Mouse (Mus musculus): ENCODE results near the gene Gad1. TPM values are rescaled to one million over a fixed set of nuclear protein-coding genes. Genes with fewer than 3 reads are reported as not detected.
"Not testable (repeated sequence)": the region's sequence is repeated elsewhere in the genome, so short reads cannot be mapped to it uniquely, and the experiment has no call there.

Gad1 gene
- total and polyA plus RNA-seq, 2 experiments from 2014 or later = 106 to 113 TPM

GRCm38 (mm10) chr2:70538283-70538682, 14.6 kb upstream of the Gad1 start:
- DNase-seq (ENCODE audit: low spot score) = peak; percentile 60
- not testable (repeated sequence) for H3K27me3 ChIP-seq (ENCODE audit: insufficient read depth, low read length)

GRCm38 (mm10) chr2:70550671-70551070, 2.2 kb upstream of the Gad1 start:
- Histone ChIP-seq H3K9ac (replicated peaks; ENCODE audit: low read length) (no peak overlapping the region), H3K27ac (no peak overlapping the region), H3K27me3 (ENCODE audit: insufficient read depth, low read length) (no peaks in the 10 kb centered on the region), H3K36me3 (ENCODE audit: insufficient read depth, low read length) (no peaks in the 10 kb centered on the region), H3K9me3 (ENCODE audit: low read length) (no peaks in the 10 kb centered on the region; the same call in 1 of the 2 replicates), H3K4me2 (ENCODE audit: low read depth, low read length) (no peak overlapping the region), H3K4me3 (ENCODE audit: low read length) (no peak overlapping the region), H3K4me1 (ENCODE audit: insufficient read depth, low read length) (no peaks in the 10 kb centered on the region)
- 71% methylated on average over 6 of the region's 6 CpGs for WGBS
- TF ChIP-seq CTCF (IDR thresholded peaks at IDR 0.05; ENCODE audit: low read depth) = no peak
- ATAC-seq (no peak), DNase-seq (ENCODE audit: low spot score) (no peak)

More at GRCm38 (mm10) chr2:70538283-70538682, 14.6 kb upstream of the Gad1 start:
- H3K27ac ChIP-seq; H3K4me2 ChIP-seq (ENCODE audit: low read depth, low read length); H3K4me1 ChIP-seq (ENCODE audit: insufficient read depth, low read length); H3K36me3 ChIP-seq (ENCODE audit: insufficient read depth, low read length); H3K9me3 ChIP-seq (ENCODE audit: low read length); H3K9ac ChIP-seq (replicated peaks; ENCODE audit: low read length); H3K4me3 ChIP-seq (ENCODE audit: low read length); ATAC-seq: not testable (repeated sequence)
- WGBS = 41% methylated on average over 7 of the region's 7 CpGs
- peak; percentile 74 for TF ChIP-seq CTCF (IDR thresholded peaks at IDR 0.05; ENCODE audit: low read depth)

GRCm38 (mm10) chr2:70551446-70551845, 1.4 kb upstream of the Gad1 start:
- DNase-seq (ENCODE audit: low spot score) = no peak
- Histone ChIP-seq H3K27me3 (ENCODE audit: insufficient read depth, low read length) (no peaks in the 10 kb centered on the region), H3K27ac (no peak overlapping the region), H3K9me3 (ENCODE audit: low read length) (no peaks in the 10 kb centered on the region), H3K4me1 (ENCODE audit: insufficient read depth, low read length) (no peaks in the 10 kb centered on the region), H3K36me3 (ENCODE audit: insufficient read depth, low read length) (no peaks in the 10 kb centered on the region), H3K4me2 (ENCODE audit: low read depth, low read length) (no peak overlapping the region), H3K4me3 (ENCODE audit: low read length) (no peak overlapping the region), H3K9ac (replicated peaks; ENCODE audit: low read length) (no peak overlapping the region)
- no peak for ATAC-seq
- WGBS = 75% methylated on average over 2 of the region's 2 CpGs
- TF ChIP-seq CTCF (IDR thresholded peaks at IDR 0.05; ENCODE audit: low read depth) = no peak

GRCm38 (mm10) chr2:70552067-70552598, 739 bp upstream of the Gad1 start:
- H3K9ac ChIP-seq (replicated peaks; ENCODE audit: low read length) = no peak overlapping the region
- H3K4me2 ChIP-seq (ENCODE audit: low read depth, low read length) = no peak overlapping the region
- DNase-seq (ENCODE audit: low spot score) = no peak
- no peak for TF ChIP-seq CTCF (IDR thresholded peaks at IDR 0.05; ENCODE audit: low read depth)
- H3K27ac ChIP-seq = no peak overlapping the region
- H3K4me3 ChIP-seq (ENCODE audit: low read length) = no peak overlapping the region
- WGBS = 87% methylated on average over 15 of the region's 15 CpGs
- H3K4me1 ChIP-seq (ENCODE audit: insufficient read depth, low read length) = no peaks in the 10 kb centered on the region
- H3K36me3 ChIP-seq (ENCODE audit: insufficient read depth, low read length) = no peaks in the 10 kb centered on the region
- no peaks in the 10 kb centered on the region for H3K27me3 ChIP-seq (ENCODE audit: insufficient read depth, low read length)
- no peak for ATAC-seq
- H3K9me3 ChIP-seq (ENCODE audit: low read length) = no peaks in the 10 kb centered on the region

- no peak; the same call in 1 of the 2 replicates for TF ChIP-seq CTCF (IDR thresholded peaks at IDR 0.05; ENCODE audit: low read depth)
- Histone ChIP-seq H3K4me1 (ENCODE audit: insufficient read depth, low read length) (no peaks in the 10 kb centered on the region), H3K4me3 (ENCODE audit: low read length) (no peak overlapping the region), H3K4me2 (ENCODE audit: low read depth, low read length) (no peak overlapping the region), H3K9ac (replicated peaks; ENCODE audit: low read length) (no peak overlapping the region), H3K27ac (no peak overlapping the region), H3K27me3 (ENCODE audit: insufficient read depth, low read length) (peaks cover 3% of the 10 kb centered on the region; the same call in 1 of the 2 replicates), H3K9me3 (ENCODE audit: low read length) (no peaks in the 10 kb centered on the region), H3K36me3 (ENCODE audit: insufficient read depth, low read length) (no peaks in the 10 kb centered on the region)
- WGBS = 77% methylated on average over 3 of the region's 3 CpGs
- no peak for DNase-seq (ENCODE audit: low spot score)
- ATAC-seq = no peak
Observed at GRCm38 (mm10) chr2:70553826-70554225, 954 bp downstream of the Gad1 start.

- Histone ChIP-seq H3K36me3 (ENCODE audit: insufficient read depth, low read length) (no peaks in the 10 kb centered on the region), H3K27me3 (ENCODE audit: insufficient read depth, low read length) (peaks cover 16% of the 10 kb centered on the region; the same call in 1 of the 2 replicates), H3K9ac (replicated peaks; ENCODE audit: low read length) (peak overlapping the region; percentile 28; the same call in 1 of the 2 replicates), H3K4me1 (ENCODE audit: insufficient read depth, low read length) (peaks cover 4% of the 10 kb centered on the region; the same call in 1 of the 2 replicates), H3K9me3 (ENCODE audit: low read length) (no peaks in the 10 kb centered on the region), H3K4me3 (ENCODE audit: low read length) (peak overlapping the region; percentile 24), H3K27ac (peak overlapping the region; percentile 58), H3K4me2 (ENCODE audit: low read depth, low read length) (peak overlapping the region; percentile 59)
- 6% methylated on average over 16 of the region's 18 CpGs for WGBS
- ATAC-seq = peak; percentile 75
- TF ChIP-seq CTCF (IDR thresholded peaks at IDR 0.05; ENCODE audit: low read depth) = peak; percentile 91
- DNase-seq (ENCODE audit: low spot score) = peak; percentile 98
Observed at GRCm38 (mm10) chr2:70558112-70558842, 5.4 kb downstream of the Gad1 start.

All from hindbrain, postnatal 0 days (tissue).